Mouse (Mus musculus): ENCODE data around the gene Cd81.

Cd81 gene

DNA sequence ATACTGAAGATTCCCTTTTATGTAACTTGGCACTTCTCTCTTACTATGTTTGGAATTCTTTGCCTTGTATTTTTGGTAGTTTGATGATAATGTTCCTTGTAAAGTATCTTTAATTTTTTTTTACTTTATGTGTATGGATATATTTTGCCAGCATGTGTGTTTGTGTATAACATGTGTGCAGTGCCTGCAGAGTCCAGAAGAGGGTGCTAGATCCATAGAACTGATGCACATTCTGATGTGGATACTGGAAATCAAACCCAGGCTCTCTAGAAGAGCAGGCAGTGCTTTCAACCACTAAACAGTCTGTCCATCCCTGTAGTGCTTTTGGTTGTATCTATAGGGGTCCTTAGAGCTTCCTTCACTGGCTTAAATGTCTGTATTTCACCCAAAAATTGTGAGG is 62.2 kb downstream of the Cd81 start:
- DNase-seq, result no peak

GRCm38 (mm10) chr7:143116521-143116920 is 64.0 kb downstream of the Cd81 start:
- DNase-seq, result no peak

All from cerebellum, postnatal 14 days (tissue).